Mouse (Mus musculus) heart, adult 8-10 months (tissue): Measurements from ENCODE around the gene Dnaja4. TPM values are rescaled to one million over a fixed set of nuclear protein-coding genes. Genes with fewer than 3 reads are reported as not detected.

ENCODE experiments used
- DNase-seq: peaks from one replicate; pipeline ENCODE4 v3.0.0; 2022; ENCODE audit warnings: low spot score
- microRNA-seq: library from miRNA; unstranded; fragments of <30 nt; microRNA quantifications from one replicate; pipeline ENCODE4 v1.2.0, GENCODE M21; 2022
- total RNA-seq, 4 experiments: library from RNA; stranded (reverse); gene quantifications; 2 replicates each; pipeline ENCODE4 v1.2.4; 2022

Gene Dnaja4
- total RNA-seq, 4 experiments from 2014 or later: 84.6 to 97.9 (median 92.4) TPM

DNA sequence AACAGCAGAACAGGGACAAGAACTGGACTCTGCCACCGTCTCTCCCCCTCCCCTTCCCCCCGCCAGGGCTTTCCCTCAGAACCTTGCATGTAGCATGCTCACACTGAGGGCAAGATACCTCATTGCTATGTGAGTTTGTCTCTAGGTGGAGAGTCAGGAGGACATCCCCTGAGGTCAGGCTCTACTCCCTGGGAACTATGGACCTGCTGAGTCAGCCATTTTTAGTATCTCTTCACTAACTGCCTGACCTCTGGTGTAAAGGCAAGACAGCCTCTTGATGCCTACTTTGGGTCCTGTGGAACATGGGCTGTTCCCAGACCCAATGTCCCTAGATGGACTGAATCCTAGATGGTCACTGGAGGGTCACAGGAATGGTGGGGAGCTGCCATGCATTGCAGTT, 53.0 kb downstream of the Dnaja4 start:
- no peak for DNase-seq

DNA sequence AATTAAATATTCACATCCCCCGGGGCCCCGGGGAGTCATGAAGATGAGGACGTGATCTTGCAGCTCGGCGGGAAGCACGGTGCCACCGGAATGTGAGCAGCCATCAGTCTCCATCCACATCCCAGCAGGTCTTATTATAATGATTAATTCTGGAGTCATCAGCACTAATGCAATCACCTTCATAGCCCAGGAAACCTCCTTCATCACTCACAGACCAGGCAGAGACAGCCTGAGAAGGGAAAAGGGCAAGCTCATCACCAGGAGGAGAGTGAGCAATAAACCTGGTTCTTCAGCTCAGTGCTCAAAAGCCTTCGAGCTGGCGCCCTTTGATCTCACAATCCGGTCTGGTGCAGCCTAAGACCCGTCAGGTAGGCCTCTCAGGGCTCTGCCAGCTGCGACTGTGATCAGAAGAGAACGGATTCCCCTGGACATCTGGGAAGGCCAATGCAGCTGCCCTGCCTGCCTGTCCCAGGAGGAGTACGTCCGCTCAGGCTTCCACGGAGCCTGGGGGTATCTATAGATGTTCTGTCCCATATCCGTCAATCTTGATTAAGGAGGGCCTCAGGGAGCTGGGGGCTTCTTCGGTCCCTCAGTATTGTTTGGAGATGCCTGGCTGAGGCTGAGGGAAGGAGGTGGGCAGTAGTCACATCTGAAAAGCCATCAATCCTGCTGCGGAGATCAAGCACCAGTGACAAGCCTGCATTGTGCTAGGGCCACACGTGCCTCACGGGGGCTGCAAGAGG, 53.7 kb downstream of the Dnaja4 start:
- no peak for DNase-seq

- no peak for DNase-seq
Observed at GRCm38 (mm10) chr9:54752944-54753295, 54.2 kb downstream of the Dnaja4 start.

DNA sequence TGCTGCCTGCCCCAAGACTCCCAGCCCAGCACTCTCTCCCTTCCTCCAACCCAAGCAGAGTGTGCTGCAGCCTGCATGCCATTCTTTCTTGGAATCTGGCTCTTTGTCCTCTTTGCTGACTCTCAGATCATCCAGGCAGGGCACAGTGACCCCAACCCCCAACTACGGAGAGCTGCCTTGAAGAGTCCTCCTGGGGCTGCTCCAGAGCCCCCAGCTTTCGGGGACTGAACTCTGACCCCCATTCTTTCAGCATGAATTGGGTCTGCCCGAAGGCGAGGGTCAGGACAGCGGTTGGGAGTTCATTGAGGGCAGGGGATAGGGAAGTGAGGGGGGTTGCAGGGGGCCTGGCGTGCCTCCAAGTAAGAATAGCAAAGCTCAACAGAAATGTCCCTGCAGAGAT, 60.9 kb downstream of the Dnaja4 start:
- DNase-seq: no peak

- no peak for DNase-seq
Observed at GRCm38 (mm10) chr9:54764091-54764490, 65.4 kb downstream of the Dnaja4 start.

- DNase-seq: no peak
Observed at GRCm38 (mm10) chr9:54764561-54765217, 66.0 kb downstream of the Dnaja4 start, which contains the start of gene Crabp1. TSS of gene Crabp1 (plus strand) at chr9:54764748.

DNA sequence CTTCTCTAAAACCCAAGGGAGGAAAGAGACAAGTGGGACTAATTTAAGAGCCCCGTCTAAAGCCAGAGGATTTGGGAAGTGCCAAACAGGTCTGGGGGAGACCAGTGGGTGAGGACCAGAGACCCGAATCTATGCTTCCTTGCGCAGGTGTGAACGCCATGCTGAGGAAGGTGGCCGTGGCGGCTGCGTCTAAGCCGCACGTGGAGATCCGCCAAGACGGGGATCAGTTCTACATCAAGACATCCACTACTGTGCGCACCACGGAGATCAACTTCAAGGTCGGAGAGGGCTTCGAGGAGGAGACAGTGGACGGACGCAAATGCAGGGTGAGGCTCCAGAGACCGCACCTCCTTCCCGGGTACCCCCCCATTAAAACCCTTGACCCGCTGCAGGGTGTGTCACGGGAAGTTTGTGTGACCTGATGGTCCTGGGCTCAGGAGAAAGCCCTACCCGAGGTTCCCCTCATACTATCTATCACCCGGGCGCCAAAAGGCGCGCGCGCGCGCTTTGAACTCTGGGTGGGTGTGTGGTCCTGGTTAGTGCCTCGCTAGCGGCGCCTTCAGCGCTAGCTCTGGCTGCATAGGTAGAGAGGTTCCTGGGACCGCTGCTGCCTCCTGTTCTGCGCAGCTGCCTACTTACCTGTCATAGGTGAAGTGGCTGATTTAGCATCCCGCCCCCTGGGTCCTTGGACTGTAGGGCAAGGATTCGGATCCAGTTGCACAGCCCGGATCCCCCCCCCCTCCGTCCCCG, 66.8 kb downstream of the Dnaja4 start:
- no peak for DNase-seq

Small RNAs within 50 kb of the gene (microRNA-seq; reads per million reads assigned to microRNA genes)
- gene Mir5710: 0.84 reads per million

Other genes starting within 250 kb of the Dnaja4 start
- 10 to 100 TPM; 21.8 to 30.1 (median 27.1) TPM for gene Dmxl2, start 197.2 kb upstream of the Dnaja4 start, total RNA-seq
- not detected for gene Sh2d7, start 159.9 kb upstream of the Dnaja4 start, total RNA-seq
- gene Cib2, start 138.7 kb upstream of the Dnaja4 start, total RNA-seq: 1 to 10 TPM; 1.2 to 2.3 (median 1.7) TPM
- gene Idh3a, start 112.5 kb upstream of the Dnaja4 start, total RNA-seq: 100 to 1,000 TPM; 519 to 556 (median 547) TPM
- gene Acsbg1, start 37.0 kb upstream of the Dnaja4 start, total RNA-seq: under 1 TPM; 0.17 to 0.41 (median 0.22) TPM
- 10 to 100 TPM; 27.3 to 32.4 (median 29.6) TPM for gene Wdr61, start 35.6 kb downstream of the Dnaja4 start, total RNA-seq
- gene Crabp1, start 65.9 kb downstream of the Dnaja4 start, total RNA-seq: not detected
- 10 to 100 TPM; 21.1 to 24.7 (median 21.8) TPM for gene Ireb2, start 164.9 kb downstream of the Dnaja4 start, total RNA-seq
- 1 to 10 TPM in 3 of 4 experiments, under 1 TPM in 1; 0.87 to 1.7 (median 1.3) TPM for gene Hykk, start 218.4 kb downstream of the Dnaja4 start, total RNA-seq